ENCODE assay signal across 19 mouse cellular contexts in the genomic region with DNA sequence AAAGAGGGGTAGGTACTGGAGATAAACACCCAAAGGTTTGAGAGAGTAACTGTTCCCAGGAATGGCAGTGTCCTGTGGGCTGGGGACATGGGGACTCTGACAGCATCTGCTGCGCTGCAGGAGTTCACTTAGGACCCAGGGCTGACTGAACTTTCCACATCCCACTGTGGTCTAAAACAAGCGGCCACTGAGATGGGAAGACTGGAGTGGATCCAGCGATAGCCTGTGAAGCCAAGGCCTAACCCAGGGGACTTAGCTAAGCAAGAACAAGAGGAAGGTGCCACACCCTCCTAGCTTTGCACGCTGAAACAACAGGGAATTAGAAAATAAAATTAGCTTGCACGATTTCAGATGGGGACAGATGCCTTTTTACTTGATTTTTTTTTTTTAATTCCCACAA.
DNase-seq lines count a peak whose midpoint lies in the region; ATAC-seq lines count a peak whose summit lies in the region.
"Had no signal": no experiment of that assay in that cellular context is flagged by ENCODE, and none has a peak within 500 bp of the region (broad histone marks: within the 10 kb centered on the region; RNA-seq: fewer than 3 reads in every experiment).

No protein-coding gene starts in this region.

- intact Hi-C loops in heart, postnatal 36 days (cut with DNase I): no loop called here

- 78% methylated on average over 5 of the region's 5 CpGs for WGBS in heart, embryonic 10.5 days
- WGBS in embryonic facial prominence, embryonic 15.5 days: 42% methylated on average over 5 of the region's 5 CpGs
- WGBS in forebrain, embryonic 10.5 days: 95% methylated on average over 5 of the region's 5 CpGs

- ATAC-seq in embryonic facial prominence, embryonic 15.5 days (ENCODE audit: insufficient number of reproducible peaks, low FRiP score, low TSS enrichment, low read depth): peak; percentile 69
- ATAC-seq: activated CD4-positive, CD25-positive, alpha-beta regulatory T cell, adult 4 months; liver, embryonic 12.5 days; midbrain, embryonic 16.5 days had no signal

- no peak overlapping the region for H3K4me2 ChIP-seq in embryonic facial prominence, embryonic 15.5 days (replicated peaks)
- H3K4me2 ChIP-seq: forebrain, embryonic 12.5 days; liver, embryonic 12.5 days had no signal

- 0 out of 2 replicates have a peak, but pooled peaks cover 3% of the 10 kb centered on the region for H3K4me1 ChIP-seq in heart, embryonic 10.5 days
- peaks cover 24% of the 10 kb centered on the region for H3K4me1 ChIP-seq in embryonic facial prominence, embryonic 15.5 days
- no peaks in the 10 kb centered on the region for H3K4me1 ChIP-seq in forebrain, embryonic 10.5 days
- H3K4me1 ChIP-seq: forebrain, embryonic 12.5 days; hindbrain, embryonic 10.5 days; liver, embryonic 12.5 days had no signal

- H3K27ac ChIP-seq in heart, embryonic 10.5 days: no peak overlapping the region
- peak overlapping the region; percentile 61 for H3K27ac ChIP-seq in embryonic facial prominence, embryonic 15.5 days (replicated peaks)
- H3K27ac ChIP-seq in forebrain, embryonic 10.5 days: no peak overlapping the region
- H3K27ac ChIP-seq: forebrain, embryonic 12.5 days; hindbrain, embryonic 10.5 days; liver, embryonic 12.5 days had no signal

- no peaks in the 10 kb centered on the region for H3K36me3 ChIP-seq in heart, embryonic 10.5 days
- H3K36me3 ChIP-seq in embryonic facial prominence, embryonic 15.5 days: no peaks in the 10 kb centered on the region
- H3K36me3 ChIP-seq in forebrain, embryonic 10.5 days (replicated peaks): no peaks in the 10 kb centered on the region
- H3K36me3 ChIP-seq: forebrain, embryonic 12.5 days; hindbrain, embryonic 10.5 days; liver, embryonic 12.5 days had no signal

- H3K4me3 ChIP-seq in heart, embryonic 10.5 days: no peak overlapping the region
- H3K4me3 ChIP-seq in embryonic facial prominence, embryonic 15.5 days (replicated peaks): no peak overlapping the region
- H3K4me3 ChIP-seq in forebrain, embryonic 10.5 days: no peak overlapping the region
- H3K4me3 ChIP-seq: forebrain, embryonic 12.5 days; hindbrain, embryonic 10.5 days; liver, embryonic 12.5 days had no signal

- no peaks in the 10 kb centered on the region for H3K27me3 ChIP-seq in heart, embryonic 10.5 days (ENCODE audit: insufficient read depth, poor library complexity, severe bottlenecking)
- no peaks in the 10 kb centered on the region for H3K27me3 ChIP-seq in embryonic facial prominence, embryonic 15.5 days
- H3K27me3 ChIP-seq in forebrain, embryonic 10.5 days (ENCODE audit: poor library complexity, severe bottlenecking): no peaks in the 10 kb centered on the region
- H3K27me3 ChIP-seq: forebrain, embryonic 12.5 days; liver, embryonic 12.5 days had no signal

- DNase-seq in heart, adult 11 months: peak; percentile 97
- no peak for DNase-seq in heart, embryonic 10.5 days (ENCODE audit: low spot score)
- peak; percentile 58 for DNase-seq in gastrocnemius, postnatal 25 days
- DNase-seq in heart, postnatal 36 days: peak; percentile 54 to 55
- no peak for DNase-seq in spleen, adult 18-20 months
- DNase-seq in forebrain, embryonic 10.5 days (ENCODE audit: extremely low spot score, low spot score): no peak
- no peak for DNase-seq in right cerebral cortex, postnatal 25 days
- DNase-seq: adrenal gland, postnatal 10 days; cerebellum, adult 11 months; kidney, adult 11 months; lung, adult 2 months; thymus, adult 18-20 months had no signal

- H3K9ac ChIP-seq in embryonic facial prominence, embryonic 15.5 days: no peak overlapping the region
- H3K9ac ChIP-seq: forebrain, embryonic 12.5 days; liver, embryonic 12.5 days had no signal

- no peaks in the 10 kb centered on the region for H3K9me3 ChIP-seq in heart, embryonic 10.5 days
- no peaks in the 10 kb centered on the region for H3K9me3 ChIP-seq in embryonic facial prominence, embryonic 15.5 days (replicated peaks)
- no peaks in the 10 kb centered on the region for H3K9me3 ChIP-seq in forebrain, embryonic 10.5 days
- H3K9me3 ChIP-seq: forebrain, embryonic 12.5 days; G1E; hindbrain, embryonic 10.5 days; liver, embryonic 12.5 days had no signal

Comparison
In these comparisons a context has a peak if more than half of its experiments do, and no peak if none do; other contexts are left out.
1. DNase-seq: peak in heart, adult 11 months (single experiment), gastrocnemius, postnatal 25 days (single experiment) and heart, postnatal 36 days (2 of 2); none in heart, embryonic 10.5 days (single experiment), spleen, adult 18-20 months (0 of 2), forebrain, embryonic 10.5 days (single experiment) and right cerebral cortex, postnatal 25 days (single experiment).